ENCODE assay signal across 9 mouse cellular contexts in the genomic region with DNA sequence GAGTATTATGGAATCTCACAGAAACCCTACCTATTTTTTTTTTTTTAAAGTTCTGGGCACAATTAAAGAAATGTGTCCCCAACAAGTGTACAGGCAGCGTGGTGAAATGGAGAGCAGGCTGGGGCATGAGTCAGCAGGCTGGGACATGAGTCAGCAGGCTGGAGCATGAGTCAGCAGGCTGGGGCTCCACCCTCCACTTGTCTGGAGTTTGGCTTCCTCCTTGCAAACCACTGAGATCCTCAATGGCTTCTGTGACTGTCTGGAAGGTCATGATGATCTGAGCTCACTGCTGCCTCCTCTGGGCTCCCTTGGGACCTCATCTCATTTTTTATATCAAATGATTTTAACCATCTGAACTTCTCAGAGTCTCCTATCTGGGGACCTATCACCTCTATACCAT. TPM values are rescaled to one million over a fixed set of nuclear protein-coding genes. Genes with fewer than 3 reads are reported as not detected.
A peak's percentile ranks its signal among the peaks of the same experiment; 100 is the strongest.
DNase-seq lines count a peak whose midpoint lies in the region; ATAC-seq and TF ChIP-seq lines count a peak whose summit lies in the region.
"Had no signal": no experiment of that assay in that cellular context is flagged by ENCODE, and none has a peak within 500 bp of the region (broad histone marks: within the 10 kb centered on the region; RNA-seq: fewer than 3 reads in every experiment).

No protein-coding gene starts in this region.

- no peaks in the 10 kb centered on the region for H3K79me2 ChIP-seq in CH12.LX (replicated peaks; ENCODE audit: control insufficient read depth, extremely low read depth, insufficient read depth, poor library complexity, severe bottlenecking)

- H3K4me2 ChIP-seq in kidney, postnatal 0 days (ENCODE audit: low read length) = no peak overlapping the region
- H3K4me2 ChIP-seq in CH12.LX (ENCODE audit: insufficient read depth, low read depth, poor library complexity, severe bottlenecking) = no peak overlapping the region
- H3K4me2 ChIP-seq in liver, embryonic 11.5 days = no peak overlapping the region
- no peak overlapping the region for H3K4me2 ChIP-seq in intestine, embryonic 15.5 days (replicated peaks)
- H3K4me2 ChIP-seq in hindbrain, embryonic 16.5 days (ENCODE audit: low read length) = no peak overlapping the region
- H3K4me2 ChIP-seq: embryonic facial prominence, embryonic 12.5 days had no signal

- no peaks in the 10 kb centered on the region for H3K36me3 ChIP-seq in kidney, postnatal 0 days (ENCODE audit: insufficient read depth, low read length)
- H3K36me3 ChIP-seq in CH12.LX (replicated peaks in 1 of 2; ENCODE audit: control insufficient read depth in 1 of 2, insufficient read depth in 1 of 2, low read length in 1 of 2) = no peaks in the 10 kb centered on the region
- no peaks in the 10 kb centered on the region for H3K36me3 ChIP-seq in liver, embryonic 11.5 days (ENCODE audit: control insufficient read depth, insufficient read depth, low read length)
- H3K36me3 ChIP-seq in intestine, embryonic 15.5 days = no peaks in the 10 kb centered on the region
- peaks cover 3% of the 10 kb centered on the region; the same call in 1 of the 2 replicates for H3K36me3 ChIP-seq in hindbrain, embryonic 16.5 days (ENCODE audit: control insufficient read depth, insufficient read depth, low read length)
- H3K36me3 ChIP-seq: embryonic facial prominence, embryonic 12.5 days had no signal

- in situ Hi-C loops in CH12.LX (cut with MboI; ENCODE audit: low pct_ligation_motif_present, low pct_unique_long_range_greater_than_20kb, low sequenced_read_pairs) = loop anchor here (25.0 kb wide), 1 partner anchor 166 kb away; no protein-coding TSS in a partner anchor

- TF ChIP-seq RAD21 in CH12.LX (IDR thresholded peaks at IDR 0.05; ENCODE audit: low read depth, low read length) = no peak; the same call in 1 of the 2 replicates

- DNase-seq in kidney, postnatal 0 days (ENCODE audit: low spot score) = no peak
- no peak for DNase-seq in kidney, adult 9 months
- DNase-seq in CH12.LX (ENCODE audit: extremely low read depth) (peak; percentile 93), adipocyte (ENCODE audit: low spot score) (peak; percentile 75)
- DNase-seq in liver, embryonic 11.5 days (ENCODE audit: low spot score) = no peak
- no peak for DNase-seq in ovary, postnatal 10 days (ENCODE audit: low spot score)

- TF ChIP-seq POLR2A in CH12.LX (IDR thresholded peaks at IDR 0.05; ENCODE audit: low read depth, low read length) = no peak

- TF ChIP-seq CTCF in kidney, postnatal 0 days (IDR thresholded peaks at IDR 0.05; ENCODE audit: low read depth) = peak; percentile 41
- TF ChIP-seq CTCF in CH12.LX (conservative IDR thresholded peaks at IDR 0.05 in 1 of 2, IDR thresholded peaks at IDR 0.05 in 1 of 2; ENCODE audit: low read depth in 2 of 2, low read length in 2 of 2) = peak in 1 of 2 experiments; percentile 41; a peak in 2 of 4 replicates

- H3K4me1 ChIP-seq in kidney, postnatal 0 days (replicated peaks; ENCODE audit: insufficient read depth, low read length) = 0 out of 2 replicates have a peak, but pooled peaks cover 7% of the 10 kb centered on the region
- peaks cover 9 to 40% of the 10 kb centered on the region in 2 experiments for H3K4me1 ChIP-seq in CH12.LX (ENCODE audit: control insufficient read depth in 1 of 2, insufficient read depth in 2 of 2)
- H3K4me1 ChIP-seq in liver, embryonic 11.5 days (replicated peaks; ENCODE audit: control insufficient read depth, insufficient read depth, low read length) = no peaks in the 10 kb centered on the region
- H3K4me1 ChIP-seq in intestine, embryonic 15.5 days (replicated peaks) = no peaks in the 10 kb centered on the region
- H3K4me1 ChIP-seq in hindbrain, embryonic 16.5 days (ENCODE audit: control insufficient read depth, insufficient read depth, low read depth, low read length) = no peaks in the 10 kb centered on the region
- H3K4me1 ChIP-seq: embryonic facial prominence, embryonic 12.5 days had no signal

- peak; percentile 27; the same call in 1 of the 2 replicates for TF ChIP-seq EP300 in CH12.LX (IDR thresholded peaks at IDR 0.05; ENCODE audit: low read length)

- no peak overlapping the region for H3K4me3 ChIP-seq in kidney, postnatal 0 days (replicated peaks; ENCODE audit: low read depth, low read length)
- H3K4me3 ChIP-seq in CH12.LX (replicated peaks in 1 of 3; ENCODE audit: low read depth in 2 of 3, low read length in 2 of 3, poor library complexity in 1 of 3) = no peak overlapping the region
- H3K4me3 ChIP-seq in liver, embryonic 11.5 days (ENCODE audit: low read depth, low read length) = no peak overlapping the region
- H3K4me3 ChIP-seq in intestine, embryonic 15.5 days (replicated peaks) = no peak overlapping the region
- no peak overlapping the region for H3K4me3 ChIP-seq in hindbrain, embryonic 16.5 days (ENCODE audit: low read length)
- H3K4me3 ChIP-seq: embryonic facial prominence, embryonic 12.5 days had no signal

- ATAC-seq in kidney, postnatal 0 days (replicated peaks; ENCODE audit: low FRiP score, low read depth) = no peak; the same call in 1 of the 2 replicates
- ATAC-seq in liver, embryonic 11.5 days (replicated peaks; ENCODE audit: low FRiP score) = peak; percentile 65
- ATAC-seq in intestine, embryonic 15.5 days = no peak
- no peak for ATAC-seq in hindbrain, embryonic 16.5 days

- no peak overlapping the region for H3K9ac ChIP-seq in kidney, postnatal 0 days (ENCODE audit: low read depth, low read length)
- H3K9ac ChIP-seq in CH12.LX (ENCODE audit: insufficient read depth, low read depth) = no peak overlapping the region
- no peak overlapping the region for H3K9ac ChIP-seq in liver, embryonic 11.5 days (ENCODE audit: low read depth, low read length)
- H3K9ac ChIP-seq in intestine, embryonic 15.5 days = no peak overlapping the region
- H3K9ac ChIP-seq in hindbrain, embryonic 16.5 days (ENCODE audit: low read depth, low read length) = no peak overlapping the region
- H3K9ac ChIP-seq: embryonic facial prominence, embryonic 12.5 days had no signal

- dilution Hi-C loops in CH12.LX (cut with MboI; ENCODE audit: extremely low pct_ligation_motif_present, extremely low pct_unique_long_range_greater_than_20kb, low sequenced_read_pairs) = no loop called here

- no peaks in the 10 kb centered on the region for H3K9me3 ChIP-seq in kidney, postnatal 0 days (replicated peaks; ENCODE audit: low read length)
- no peaks in the 10 kb centered on the region for H3K9me3 ChIP-seq in CH12.LX (replicated peaks; ENCODE audit: low read length)
- no peaks in the 10 kb centered on the region for H3K9me3 ChIP-seq in liver, embryonic 11.5 days (ENCODE audit: control insufficient read depth, low read length)
- no peaks in the 10 kb centered on the region for H3K9me3 ChIP-seq in intestine, embryonic 15.5 days
- H3K9me3 ChIP-seq in hindbrain, embryonic 16.5 days (ENCODE audit: control insufficient read depth, low read length) = no peaks in the 10 kb centered on the region
- H3K9me3 ChIP-seq: embryonic facial prominence, embryonic 12.5 days had no signal

- WGBS in kidney, postnatal 0 days = 64% methylated on average over 1 of the region's 1 CpGs
- 44% methylated on average over 1 of the region's 1 CpGs for WGBS in liver, embryonic 11.5 days
- 65% methylated on average over 1 of the region's 1 CpGs for WGBS in intestine, embryonic 15.5 days
- 74% methylated on average over 1 of the region's 1 CpGs for WGBS in hindbrain, embryonic 16.5 days

- no peak overlapping the region for H3K27ac ChIP-seq in kidney, postnatal 0 days
- no peak overlapping the region for H3K27ac ChIP-seq in CH12.LX (ENCODE audit: insufficient read depth, low read depth)
- no peak overlapping the region for H3K27ac ChIP-seq in liver, embryonic 11.5 days (ENCODE audit: low read depth, low read length)
- H3K27ac ChIP-seq in intestine, embryonic 15.5 days = no peak overlapping the region
- no peak overlapping the region for H3K27ac ChIP-seq in hindbrain, embryonic 16.5 days (ENCODE audit: low read depth, low read length)
- H3K27ac ChIP-seq: embryonic facial prominence, embryonic 12.5 days had no signal

- no peaks in the 10 kb centered on the region for H3K27me3 ChIP-seq in kidney, postnatal 0 days (ENCODE audit: insufficient read depth, low read length)
- H3K27me3 ChIP-seq in CH12.LX (replicated peaks) = no peaks in the 10 kb centered on the region
- H3K27me3 ChIP-seq in liver, embryonic 11.5 days (replicated peaks; ENCODE audit: control insufficient read depth, insufficient read depth, low read length) = 0 out of 2 replicates have a peak, but pooled peaks cover 3% of the 10 kb centered on the region
- H3K27me3 ChIP-seq in intestine, embryonic 15.5 days (replicated peaks) = no peaks in the 10 kb centered on the region
- H3K27me3 ChIP-seq in hindbrain, embryonic 16.5 days (replicated peaks; ENCODE audit: control insufficient read depth, insufficient read depth, low read length) = no peaks in the 10 kb centered on the region
- H3K27me3 ChIP-seq: embryonic facial prominence, embryonic 12.5 days had no signal

TF ChIP-seq in CH12.LX, 34 proteins besides CTCF, POLR2A, EP300 and RAD21 (continues in another document):
- no peak for TF ChIP-seq NELFE (IDR thresholded peaks at IDR 0.05; ENCODE audit: low read depth, low read length)
- TF ChIP-seq SIN3A (IDR thresholded peaks at IDR 0.05; ENCODE audit: low read length) = peak; percentile 51
- TF ChIP-seq MAX (IDR thresholded peaks at IDR 0.05; ENCODE audit: low read length) = peak; percentile 36; the same call in 1 of the 2 replicates
- TF ChIP-seq IRF4 (IDR thresholded peaks at IDR 0.05; ENCODE audit: low read depth, low read length) = 0 out of 2 replicates have a peak, but pooled peaks have one; percentile 13
- TF ChIP-seq JUN (IDR thresholded peaks at IDR 0.05; ENCODE audit: insufficient read depth, low read depth, low read length) = peak; percentile 62; the same call in 1 of the 2 replicates

RNA-seq across cellular contexts. Expression of gene A930018P22Rik, which starts 23.4 kb away (rescaled TPM):
- 0.17 and 0.29 TPM in 2 replicates for polyA plus RNA-seq in kidney, postnatal 0 days (2015; fragmentation: Nextera tagmentation; extraction: Ambion mirVana)
- total RNA-seq in CH12.LX (2012; rRNA removed) = not detected in 2 replicates
- not detected in 2 replicates for total RNA-seq in CH12.LX (2014; rRNA removed)
- polyA plus RNA-seq in CH12.LX (2012; ENCODE audit: insufficient read length, low read depth) = not detected in 2 replicates
- polyA plus RNA-seq in liver, embryonic 11.5 days (2014; fragmentation: Nextera tagmentation; extraction: Ambion mirVana) = 0.23 TPM in 1 of 2 replicates, not detected in the other
- polyA plus RNA-seq in intestine, embryonic 15.5 days (2015; fragmentation: Nextera tagmentation; extraction: Ambion mirVana) = 0.24 TPM in 1 of 2 replicates, not detected in the other
- not detected in 2 replicates for polyA plus RNA-seq in hindbrain, embryonic 16.5 days (2015; fragmentation: Nextera tagmentation; extraction: Ambion mirVana)
- polyA plus RNA-seq: embryonic facial prominence, embryonic 12.5 days had no signal

RNA-seq across cellular contexts. Expression of gene Cd59a, which starts 50.4 kb away (rescaled TPM):
- 67.0 and 70.8 TPM in 2 replicates for polyA plus RNA-seq in kidney, postnatal 0 days (2015; fragmentation: Nextera tagmentation; extraction: Ambion mirVana)
- 2.9 and 4.5 TPM in 2 replicates for total RNA-seq in CH12.LX (2012; rRNA removed)
- total RNA-seq in CH12.LX (2014; rRNA removed) = 4.8 and 5.8 TPM in 2 replicates
- 6.6 TPM in 2 replicates for polyA plus RNA-seq in CH12.LX (2012; ENCODE audit: insufficient read length, low read depth)
- 73.4 and 77.6 TPM in 2 replicates for polyA plus RNA-seq in liver, embryonic 11.5 days (2014; fragmentation: Nextera tagmentation; extraction: Ambion mirVana)
- 30.5 and 30.6 TPM in 2 replicates for polyA plus RNA-seq in intestine, embryonic 15.5 days (2015; fragmentation: Nextera tagmentation; extraction: Ambion mirVana)
- polyA plus RNA-seq in hindbrain, embryonic 16.5 days (2015; fragmentation: Nextera tagmentation; extraction: Ambion mirVana) = 15.3 and 18.4 TPM in 2 replicates

Comparison
In these comparisons a context has a peak if more than half of its experiments do, and no peak if none do; other contexts are left out.
1. DNase-seq: peak in CH12.LX (single experiment) and adipocyte (single experiment); none in kidney, postnatal 0 days (single experiment), kidney, adult 9 months (single experiment), liver, embryonic 11.5 days (single experiment) and ovary, postnatal 10 days (single experiment).